Mouse (Mus musculus): ENCODE measurements around the gene Abca4.

DNA sequence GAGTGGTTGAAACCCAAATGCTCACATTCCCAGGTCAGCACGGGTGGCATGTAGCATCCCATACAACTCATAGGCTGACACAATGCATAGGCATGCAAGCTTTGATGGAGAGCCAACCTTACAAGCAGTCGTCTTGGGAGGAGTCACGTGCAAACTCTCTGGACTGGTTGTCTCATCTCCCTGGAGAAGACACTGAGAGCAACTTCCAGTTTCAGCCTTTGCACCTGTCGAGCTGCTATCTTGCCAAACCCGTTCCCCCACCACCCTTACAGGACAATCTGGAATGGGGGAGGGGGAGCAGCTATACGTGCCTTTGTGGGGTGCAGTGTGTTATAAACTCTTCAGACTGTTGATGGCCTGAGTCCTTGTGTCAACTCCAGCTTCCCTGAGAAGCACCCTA lies 4.9 kb downstream of the Abca4 start:
- TF ChIP-seq CTCF (conservative IDR thresholded peaks at IDR 0.05; ENCODE audit: insufficient read depth, insufficient read length, low read depth, low read length) (no peak), POLR2A (IDR thresholded peaks at IDR 0.05; ENCODE audit: low read depth, low read length) (no peak)
